Mouse (Mus musculus) liver, embryonic 14.5 days (tissue): ENCODE measurements at regions not wholly inside any gene's neighbourhood (a gene's known extent, or its start where the extent isn't known, plus 50 kb on each side); places are given as distances from the start of the nearest gene placed in this dataset.

Experiments
- CTCF ChIP-seq: IDR thresholded peaks from 2 replicates; pipeline ENCODE4 v1.5.1; 2016; ENCODE audit warnings: antibody characterized with exemption, low read depth, control low read depth
- EP300 ChIP-seq: IDR thresholded peaks from 2 replicates; pipeline ENCODE4 v1.6.1; 2016; ENCODE audit warnings: antibody characterized with exemption, low read depth

- TF ChIP-seq EP300: no peak
- no peak for TF ChIP-seq CTCF
Measured at GRCm38 (mm10) chr2:159392865-159393264, 598.3 kb downstream of the Dhx35 start.
